Mouse (Mus musculus) left cerebral cortex, adult 8-10 months (tissue): ENCODE results near the gene H3f3b. TPM values are rescaled to one million over a fixed set of nuclear protein-coding genes. Genes with fewer than 3 reads are reported as not detected.
"Not testable (repeated sequence)": the region's sequence is repeated elsewhere in the genome, so short reads cannot be mapped to it uniquely, and the experiment has no call there.

ENCODE experiments used
- DNase-seq, 2 experiments: peaks; one replicate each; pipeline ENCODE4 v3.0.0; 2022; ENCODE audit warnings: low spot score in 2 of 2
- total RNA-seq, 4 experiments: library from RNA; stranded (reverse); gene quantifications; 2 replicates each; pipeline ENCODE4 v1.2.4; 2022

The H3f3b gene
- total RNA-seq, 4 experiments from 2014 or later: 272 to 296 (median 284) TPM

DNA sequence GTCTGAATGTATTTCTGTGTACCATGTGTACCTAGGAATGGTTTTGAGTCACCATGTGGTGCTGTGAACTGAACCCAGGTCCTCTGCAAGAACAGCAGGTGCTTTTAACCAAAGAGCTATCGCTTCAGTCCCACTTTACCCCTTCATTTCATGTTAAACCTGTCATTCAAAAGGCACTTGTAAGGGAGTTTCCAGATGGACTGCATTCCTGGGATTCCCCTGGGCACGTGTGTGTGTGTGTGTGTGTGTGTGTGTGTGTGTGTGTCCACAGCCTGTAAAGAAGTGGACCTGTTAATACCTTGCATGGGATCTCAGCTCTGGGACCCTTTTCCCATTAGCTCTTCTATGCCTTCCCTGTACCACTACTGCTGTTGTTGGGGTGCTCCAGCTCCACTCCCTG, 21.8 kb upstream of the H3f3b start:
- DNase-seq: no peak

DNA sequence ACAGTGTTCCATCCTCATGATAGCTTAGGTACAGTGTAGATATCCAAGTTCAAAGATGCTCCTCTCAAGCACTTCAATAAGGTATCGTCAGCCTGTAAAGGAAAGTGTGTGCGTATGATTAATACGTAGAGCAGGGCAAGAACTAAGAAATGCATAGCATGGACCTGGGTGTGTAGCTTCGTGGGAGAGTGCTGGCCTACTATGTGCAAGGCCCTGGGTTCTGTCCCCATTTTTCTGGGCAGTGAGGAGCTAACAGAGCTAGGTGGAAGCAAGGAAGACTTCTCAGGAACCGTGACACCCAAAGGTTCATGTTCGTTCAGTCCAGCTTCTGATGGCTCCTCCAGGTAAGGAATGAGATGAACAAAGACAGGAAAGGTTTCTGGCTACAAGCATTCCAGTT, 17.4 kb upstream of the H3f3b start:
- no peak for DNase-seq

DNA sequence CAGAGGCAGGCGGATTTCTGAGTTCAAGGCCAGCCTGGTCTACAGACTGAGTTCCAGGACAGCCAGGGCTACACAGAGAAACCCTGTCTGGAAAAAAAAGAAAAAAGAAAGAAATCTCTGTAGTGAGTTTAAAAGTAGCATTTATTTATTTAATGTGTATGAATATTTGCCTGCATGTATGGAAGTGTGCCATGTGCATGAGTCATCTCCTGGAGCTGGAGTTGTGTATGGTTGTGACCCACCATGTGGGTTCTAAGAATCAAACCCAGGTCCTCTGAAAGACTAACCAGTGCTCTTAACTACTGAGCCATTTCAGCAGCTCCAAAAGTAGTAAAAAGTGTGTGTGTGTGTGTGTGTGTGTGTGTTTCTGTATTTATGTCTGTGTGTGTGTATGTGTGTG, 15.5 kb upstream of the H3f3b start:
- no peak for DNase-seq

DNA sequence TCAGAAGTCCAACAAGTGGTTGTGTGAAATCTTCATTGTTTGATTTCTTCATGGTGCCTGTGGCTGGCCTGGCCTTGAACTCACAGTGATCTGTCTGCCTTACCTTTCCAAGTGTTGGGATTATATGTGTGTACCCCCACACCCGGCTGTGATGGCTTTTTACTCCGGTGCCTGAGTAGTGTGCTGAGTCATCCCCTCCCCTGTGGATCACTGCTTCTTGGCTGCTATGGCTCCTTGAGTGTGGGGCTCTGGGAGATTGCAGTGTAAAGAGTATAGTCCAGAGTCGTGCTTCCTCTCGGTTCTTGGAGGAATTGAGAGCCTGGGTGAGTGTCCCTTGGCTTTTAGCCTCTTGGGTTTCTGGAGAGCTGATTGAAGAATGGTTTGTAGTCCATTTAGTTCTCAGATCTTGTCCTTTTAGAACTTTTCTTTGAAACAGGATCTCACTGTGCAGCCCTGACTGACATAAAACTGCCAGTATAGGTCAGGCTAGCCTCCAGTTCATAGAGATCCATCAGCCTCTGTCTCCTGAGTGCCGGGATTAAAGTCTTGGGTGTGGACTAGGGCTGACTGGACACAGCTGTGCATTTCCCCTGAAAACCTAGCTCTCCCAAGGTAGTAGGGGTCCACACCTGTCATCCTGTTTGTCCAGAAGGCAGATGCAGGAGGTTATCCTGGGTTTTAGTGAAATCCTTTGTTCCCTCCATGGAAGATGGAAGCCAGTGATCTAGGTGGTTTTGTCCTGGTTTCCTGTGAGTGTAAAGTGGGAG, 14.8 kb upstream of the H3f3b start:
- no peak for DNase-seq

DNA sequence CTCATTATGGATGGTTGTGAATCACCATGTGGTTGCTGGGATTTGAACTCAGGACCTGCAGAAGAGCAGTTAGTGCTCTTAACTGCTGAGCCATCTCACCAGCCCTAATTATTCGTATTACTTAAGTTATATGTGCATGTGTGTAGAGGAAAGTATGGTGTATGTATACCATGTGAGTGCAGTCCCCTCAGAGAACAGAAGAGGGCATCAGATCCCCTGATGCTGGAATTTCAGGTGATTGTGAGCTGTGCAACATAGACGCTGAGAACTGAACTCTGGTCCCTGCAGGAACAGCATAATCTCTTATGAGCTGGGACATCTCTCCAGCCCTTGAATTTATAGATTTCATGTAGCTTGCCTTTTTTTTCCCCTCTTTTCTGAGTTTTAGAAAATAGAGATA, 14.1 kb upstream of the H3f3b start:
- no peak for DNase-seq

DNA sequence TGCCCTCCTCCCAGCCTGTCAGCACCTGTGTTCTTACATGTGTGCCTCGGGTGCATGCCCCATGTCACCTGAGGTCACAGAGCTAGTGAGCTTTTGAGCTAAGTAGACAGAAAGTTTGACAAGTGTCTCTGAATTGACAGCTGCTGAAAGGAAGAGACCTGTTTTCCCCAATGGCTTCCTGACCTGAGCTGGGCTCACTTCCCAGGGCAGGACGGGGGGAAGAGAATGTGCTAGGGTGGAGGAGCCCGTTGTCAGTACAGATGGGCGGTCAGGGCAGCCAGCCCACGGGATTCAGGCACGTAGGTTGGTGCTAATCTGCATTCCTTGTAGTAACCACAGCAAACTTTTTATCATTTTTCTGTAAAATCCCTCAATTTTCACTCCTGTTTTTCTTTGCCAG, 12.8 kb upstream of the H3f3b start:
- DNase-seq: no peak

DNA sequence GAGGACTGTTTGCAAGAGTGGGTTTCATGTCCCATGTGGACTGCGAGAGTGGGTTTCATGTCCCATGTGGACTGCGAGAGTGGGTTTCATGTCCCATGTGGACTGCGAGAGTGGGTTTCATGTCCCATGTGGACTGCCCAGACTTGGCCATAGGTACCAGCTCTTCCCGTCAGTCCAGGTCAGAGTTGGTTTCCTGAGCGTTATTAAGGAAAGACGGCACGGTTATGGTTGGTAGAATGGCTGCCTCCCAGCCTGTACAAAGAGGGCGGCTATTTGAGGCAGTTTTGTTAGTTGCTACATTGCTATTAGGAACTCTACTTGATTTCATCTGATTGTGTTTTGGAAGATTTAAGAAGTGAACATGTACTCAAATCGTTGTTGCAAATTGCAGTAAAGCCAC, 10.1 kb upstream of the H3f3b start:
- DNase-seq: no peak

DNA sequence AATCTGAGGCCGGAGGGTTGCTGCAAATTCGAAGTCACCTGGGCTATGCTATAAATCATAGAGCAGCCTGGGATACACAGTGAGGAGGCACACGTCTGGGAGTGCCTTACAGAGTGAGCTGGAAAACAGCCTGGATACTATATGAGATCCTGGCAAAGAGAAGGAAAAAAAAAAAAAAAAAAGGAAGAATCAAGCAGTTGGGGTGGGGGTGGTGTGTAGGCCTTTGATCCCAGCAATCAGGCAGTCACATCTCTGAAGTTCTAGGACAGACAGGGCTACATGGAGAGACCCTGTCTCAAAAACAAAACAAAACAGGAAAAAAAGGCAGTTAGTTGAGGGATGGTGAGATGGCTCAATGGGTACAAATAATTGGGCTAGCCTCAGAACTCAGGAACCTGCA, 8.9 kb upstream of the H3f3b start:
- DNase-seq: no peak

DNA sequence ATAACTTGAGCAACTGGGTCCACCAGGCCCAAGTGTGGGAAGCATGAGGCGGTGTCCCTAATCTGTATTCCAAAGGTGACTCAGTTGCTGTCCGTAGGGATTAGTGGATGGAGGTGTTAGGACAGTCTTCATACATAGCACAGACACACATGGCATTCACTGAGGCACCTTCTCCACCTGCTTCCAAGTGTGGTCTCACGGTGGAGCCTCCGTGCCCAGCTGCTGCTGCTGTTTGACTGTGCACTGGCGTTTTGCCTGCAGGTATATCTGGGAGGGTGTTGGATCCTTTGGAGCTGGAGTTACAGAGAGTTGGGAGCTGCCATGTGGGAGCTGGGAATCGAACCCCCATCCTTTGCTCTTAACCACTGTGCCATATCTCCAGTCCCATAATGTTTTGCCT, 6.8 kb upstream of the H3f3b start:
- no peak for DNase-seq

DNA sequence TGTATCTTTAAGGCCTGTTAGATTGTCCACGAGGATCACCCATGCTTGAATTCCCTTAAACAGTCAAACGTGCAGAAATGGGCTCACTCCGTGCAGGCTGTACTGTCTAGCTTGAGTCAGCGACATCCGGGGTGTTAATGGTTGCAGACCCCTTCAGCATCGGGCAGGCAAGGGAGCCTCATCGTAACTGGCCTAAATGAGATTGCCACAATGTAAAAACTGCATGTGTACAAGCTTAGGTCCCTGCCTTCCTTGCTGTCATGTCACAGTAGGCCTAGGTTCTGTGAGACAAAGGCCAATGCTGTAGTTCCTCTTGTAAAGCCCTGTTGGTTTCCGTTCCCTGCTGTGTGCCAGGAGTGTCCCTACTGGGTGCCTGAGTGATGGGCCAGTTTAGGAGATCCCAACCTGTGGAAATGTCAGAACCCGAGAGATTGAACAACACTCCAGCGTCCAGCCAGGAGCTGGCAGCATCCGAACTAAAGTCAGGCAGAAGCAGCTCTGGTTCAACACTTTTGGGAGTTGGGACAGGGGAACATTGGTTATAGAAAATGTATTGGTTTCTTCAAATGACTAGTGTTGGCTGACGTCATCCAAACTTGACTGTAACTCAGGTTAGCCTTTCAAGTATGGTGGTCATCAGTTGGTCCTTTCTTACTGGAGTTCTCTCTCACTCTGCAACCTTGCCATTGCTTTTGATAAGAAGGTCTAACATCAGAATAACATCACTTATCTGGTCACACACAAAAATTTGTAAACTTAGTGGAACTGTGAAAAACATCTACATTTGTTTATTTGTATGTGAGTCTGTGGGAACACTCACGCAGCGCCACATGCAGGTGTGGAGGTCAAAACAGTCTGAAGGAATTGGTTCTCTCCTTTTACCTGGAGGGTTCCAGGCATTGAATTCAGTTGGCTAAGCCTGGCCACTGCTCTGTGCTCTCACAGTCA, 3.4 kb upstream of the H3f3b start:
- peak in 1 of 2 experiments; percentile 67 for DNase-seq

DNA sequence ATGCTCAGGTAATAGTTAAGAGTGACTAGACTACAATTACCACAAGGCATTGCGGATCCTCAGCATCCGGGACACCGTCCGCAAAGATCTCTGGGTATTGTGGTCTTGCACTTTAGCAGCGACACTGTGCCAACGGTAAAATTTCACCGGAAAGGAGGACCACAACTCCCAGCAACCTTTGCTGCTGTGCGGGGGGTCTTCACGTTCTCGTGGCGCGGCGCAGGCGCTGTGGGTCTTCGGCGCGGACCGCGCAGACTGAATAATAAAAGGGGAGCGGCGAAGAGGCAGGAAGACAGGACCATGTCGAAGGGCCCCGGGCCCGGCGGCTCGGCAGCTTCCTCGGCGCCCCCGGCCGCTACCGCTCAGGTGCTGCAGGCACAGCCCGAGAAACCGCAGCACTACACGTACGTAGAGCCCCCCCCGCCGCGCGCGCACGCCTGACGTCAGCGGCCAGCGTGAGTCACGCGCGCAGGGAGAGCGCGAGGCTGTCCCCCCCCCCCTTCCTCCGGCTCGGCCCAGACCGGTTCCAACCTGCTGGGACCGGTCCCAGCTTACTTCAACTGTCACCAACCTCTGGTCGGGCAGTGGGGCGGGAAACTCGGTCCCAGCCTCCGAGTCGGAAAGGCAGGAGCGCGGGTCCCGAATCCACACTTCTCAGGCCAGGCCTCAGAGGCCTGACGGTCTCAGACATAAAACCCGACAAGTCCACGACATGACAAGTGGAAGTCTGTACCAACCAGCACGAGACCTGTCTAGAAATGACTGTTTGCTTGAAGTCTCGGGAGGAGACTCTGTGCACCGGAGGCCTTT, 2.5 kb upstream of the H3f3b start, which contains the start of gene Unk:
Gene Unk, plus strand, starts transcription at position 235 of the 810 bp plus-strand sequence.
- peak; percentile 95 to 98 for DNase-seq

DNA sequence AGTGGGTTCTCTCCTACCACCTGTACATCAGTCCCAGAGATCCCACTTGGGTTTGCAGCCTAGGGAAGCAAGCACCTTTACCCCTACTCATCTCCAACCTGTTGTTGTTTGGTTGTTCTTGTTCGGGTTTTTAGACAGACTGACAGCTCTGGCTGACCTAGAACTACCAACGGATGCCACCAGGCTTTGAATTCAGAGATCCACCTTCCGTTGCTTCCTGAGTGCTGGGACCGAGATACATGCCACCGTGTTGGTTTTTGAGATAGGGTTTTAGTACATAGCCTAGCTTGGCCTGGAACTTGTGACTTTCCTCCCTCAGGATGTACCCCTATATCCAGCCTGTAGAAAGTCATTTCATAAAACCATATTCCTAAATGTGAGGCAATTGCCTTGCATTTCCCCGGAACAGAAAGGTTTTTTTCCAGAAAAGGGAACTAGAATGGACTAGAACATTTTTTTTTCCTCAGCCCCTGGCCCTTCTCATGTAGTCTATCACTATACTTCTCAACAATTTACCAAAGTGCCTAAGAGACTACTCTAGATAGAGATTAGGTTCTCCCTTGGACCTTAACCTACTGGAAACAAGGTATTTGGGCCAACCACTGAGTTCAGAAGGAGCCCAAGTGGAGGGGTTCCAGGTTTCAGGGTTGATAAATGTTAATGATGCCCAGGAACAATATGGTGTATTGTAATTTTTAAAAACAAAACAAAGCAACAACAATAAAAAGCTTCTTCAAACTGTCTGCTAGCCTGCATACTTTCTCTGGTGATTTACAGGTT, 1.5 kb upstream of the H3f3b start:
- no peak for DNase-seq

DNA sequence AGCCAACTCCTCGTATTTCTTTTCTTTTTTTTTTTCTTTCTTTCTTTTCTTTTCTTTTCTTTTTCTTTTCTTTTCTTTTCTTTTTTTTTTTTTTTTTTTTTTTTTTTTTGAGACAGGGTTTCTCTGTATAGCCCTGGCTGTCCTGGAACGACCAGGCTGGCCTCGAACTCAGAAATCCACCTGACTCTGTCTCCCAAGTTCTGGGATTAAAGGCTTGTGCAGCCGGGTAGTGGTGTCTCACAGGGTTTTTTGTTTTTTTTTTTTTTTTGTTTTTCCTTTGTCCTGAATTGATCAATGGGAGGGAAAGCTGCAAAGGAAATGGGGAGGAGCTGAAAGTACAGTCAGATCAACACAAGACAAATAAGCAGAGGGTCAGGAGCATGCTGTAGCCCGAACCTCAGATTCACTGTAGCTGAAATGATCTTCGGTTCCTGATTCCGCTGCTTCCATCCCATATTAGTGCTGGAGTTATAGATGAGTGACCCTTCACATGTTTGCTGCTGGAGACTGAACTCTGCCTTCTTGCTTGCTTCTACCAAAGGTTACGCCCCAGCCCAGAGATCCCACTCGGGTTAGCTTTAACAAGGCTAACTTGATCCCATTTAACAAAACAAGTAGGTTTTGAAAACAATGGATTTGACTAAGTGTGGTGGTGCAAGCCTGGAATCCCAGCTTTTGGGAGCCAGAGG, 559 bp upstream of the H3f3b start:
- DNase-seq: no peak

DNA sequence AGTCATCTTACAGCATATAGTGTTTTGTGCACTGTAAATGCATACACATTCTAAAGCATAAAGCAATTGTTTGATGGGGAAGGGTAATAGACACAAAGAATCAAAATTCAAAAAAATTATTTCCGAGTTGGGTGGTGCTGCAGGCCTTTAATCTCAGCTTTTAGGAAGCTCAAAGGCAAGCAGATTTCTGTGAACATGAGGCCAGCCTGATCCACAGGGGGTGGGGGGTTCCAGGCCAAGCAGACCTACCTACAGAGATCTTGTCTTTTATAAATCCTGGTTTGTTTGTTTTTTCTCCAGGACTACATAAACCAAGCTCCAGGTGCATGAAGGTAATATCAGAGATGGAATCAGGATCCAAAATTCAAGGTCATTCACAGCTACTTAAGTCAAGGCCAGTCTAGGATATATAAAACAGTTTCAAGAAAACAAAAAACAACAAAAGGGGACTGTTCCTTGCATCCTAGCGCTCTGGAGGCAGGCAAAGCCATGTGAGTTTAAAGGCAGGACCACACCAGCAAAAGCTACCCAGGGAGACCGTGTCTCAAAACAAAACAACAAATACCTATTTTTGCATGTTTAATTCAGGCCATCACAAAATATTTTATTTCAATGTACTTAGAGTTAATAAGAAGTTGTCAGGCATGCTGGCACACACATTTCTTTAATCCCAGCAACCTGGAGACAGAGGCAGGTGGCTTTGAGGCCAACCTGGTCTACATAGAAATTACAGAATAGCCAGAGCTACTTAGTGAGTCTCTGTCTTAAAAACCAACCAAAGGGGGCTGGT, 2.5 kb downstream of the H3f3b start:
- DNase-seq: no peak

DNA sequence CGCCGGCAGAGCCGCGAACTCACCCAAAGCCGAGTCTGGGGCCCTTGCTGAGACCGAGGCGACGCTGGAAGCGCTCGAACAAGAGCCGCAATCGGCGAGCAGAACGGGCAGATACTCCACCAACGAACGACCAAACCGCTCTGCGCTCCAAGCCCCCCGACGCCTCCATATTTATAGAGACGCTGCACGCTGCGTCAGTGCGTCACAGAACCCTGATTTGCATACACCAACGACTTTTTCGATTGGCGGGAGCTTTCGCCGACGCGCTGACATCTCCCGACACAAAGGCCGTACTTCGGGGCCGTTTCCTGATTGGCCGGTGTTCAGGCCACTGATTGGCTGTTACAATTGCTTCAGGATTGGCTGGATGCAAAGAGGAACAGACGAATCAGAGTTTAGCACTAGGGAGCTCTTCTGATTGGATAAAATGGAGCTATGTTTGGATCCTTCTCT, 3.4 kb downstream of the H3f3b start:
- DNase-seq: peak; percentile 94 to 99

DNA sequence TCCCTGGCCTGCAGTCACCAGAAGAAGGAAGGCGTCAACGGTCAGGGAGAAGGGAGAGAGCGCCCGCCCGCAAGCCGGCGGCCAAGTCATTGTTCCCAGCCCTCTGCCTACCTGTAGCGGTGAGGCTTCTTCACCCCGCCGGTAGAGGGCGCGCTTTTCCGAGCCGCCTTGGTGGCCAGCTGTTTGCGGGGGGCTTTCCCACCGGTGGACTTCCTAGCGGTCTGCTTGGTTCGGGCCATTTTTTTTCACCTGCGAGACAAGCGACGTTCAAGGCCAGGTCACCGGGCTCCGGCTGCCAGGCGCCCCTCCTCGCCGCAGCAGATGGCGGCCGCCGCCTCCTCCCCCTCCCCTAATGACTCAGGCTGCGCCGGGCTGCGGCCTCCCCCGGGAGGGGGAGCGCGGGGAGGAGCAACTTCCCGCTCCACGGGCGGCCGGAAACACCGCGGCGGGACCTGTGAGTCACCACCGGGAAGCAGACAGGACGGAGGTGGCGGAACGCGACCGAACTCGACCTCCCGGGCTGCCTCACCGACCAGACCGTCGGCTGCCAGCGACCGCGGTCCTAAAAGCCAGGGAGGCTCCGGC, 3.9 kb downstream of the H3f3b start:
- peak; percentile 57 to 82 for DNase-seq

DNA sequence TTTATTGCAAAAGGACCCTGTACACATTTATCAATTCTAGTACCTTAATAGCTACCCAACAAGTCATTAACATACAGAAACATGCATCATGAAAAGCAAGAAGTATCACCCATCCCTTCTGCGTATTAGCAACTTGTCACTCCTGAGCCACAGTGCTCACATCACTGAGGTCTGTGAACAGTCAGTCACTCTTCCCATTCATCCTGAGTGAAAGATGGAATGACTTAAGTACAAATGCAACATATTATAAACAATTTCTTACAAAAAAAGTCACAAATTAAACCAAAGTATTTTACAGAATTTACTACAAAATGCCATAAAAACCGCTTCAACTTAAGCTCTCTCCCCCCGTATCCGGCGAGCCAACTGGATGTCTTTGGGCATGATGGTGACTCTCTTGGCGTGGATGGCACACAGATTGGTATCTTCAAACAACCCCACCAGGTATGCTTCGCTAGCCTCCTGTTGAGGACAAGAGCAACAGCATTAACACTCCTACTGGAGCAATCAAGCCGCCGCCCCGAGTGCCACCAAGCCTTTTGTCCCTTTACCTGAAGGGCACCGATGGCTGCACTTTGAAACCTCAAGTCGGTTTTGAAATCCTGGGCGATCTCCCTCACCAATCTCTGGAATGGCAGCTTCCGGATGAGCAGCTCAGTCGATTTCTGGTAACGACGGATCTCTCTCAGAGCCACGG, 4.5 kb downstream of the H3f3b start:
- not testable (repeated sequence) for DNase-seq

DNA sequence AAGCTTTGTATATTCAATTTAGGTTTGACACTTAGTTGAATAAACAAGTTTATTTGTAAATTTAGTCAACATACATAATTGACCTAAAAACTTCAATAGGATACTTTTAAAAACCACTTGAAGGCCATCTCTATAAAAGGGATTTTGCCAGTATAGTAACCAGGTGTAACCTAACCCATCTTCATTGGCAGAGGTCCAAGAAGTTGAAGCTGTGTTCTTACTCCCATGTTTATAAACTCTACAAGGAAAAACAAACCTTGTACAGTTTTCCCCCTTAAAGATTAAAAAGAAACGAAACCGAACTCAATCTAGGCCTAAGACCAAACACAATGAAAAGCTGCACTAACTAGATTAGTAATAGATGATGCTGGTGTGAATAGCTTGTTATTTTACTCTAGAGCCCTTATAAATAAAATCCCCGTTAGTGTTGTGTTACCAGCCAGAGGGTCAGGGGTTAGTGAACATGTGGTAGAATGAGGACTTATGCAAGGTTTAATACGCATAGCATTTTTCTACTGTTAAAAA, 5.4 kb downstream of the H3f3b start:
- DNase-seq: no peak
